Mouse (Mus musculus) embryonic facial prominence, embryonic 14.5 days (tissue): ENCODE data around the gene Pno1. TPM values are rescaled to one million over a fixed set of nuclear protein-coding genes. Genes with fewer than 3 reads are reported as not detected.

ENCODE experiments used
- ATAC-seq: fragments of 200-750 bp; cut with Nextera tagmentation; 2 replicates; pipeline ENCODE4 v1.8.0; 2017; ENCODE audit warnings: low read depth, moderate number of reproducible peaks, moderate TSS enrichment
- DNase-seq: peaks from one replicate; pipeline ENCODE4 v3.0.0-alpha.2; 2015; ENCODE audit warnings: low spot score
- H3K27ac ChIP-seq: fragments of 300-500 bp; sonication (generic); replicated peaks from 2 replicates; pipeline ENCODE4 v1.5.1; 2014; ENCODE audit warnings: low read depth, mild to moderate bottlenecking, low read length, moderate library complexity
- H3K27me3 ChIP-seq: fragments of 300-500 bp; sonication (generic); replicated peaks from 2 replicates; pipeline ENCODE4 v1.6.1; 2014; ENCODE audit warnings: low read length; ENCODE audit not compliant: control insufficient read depth, insufficient read depth
- H3K36me3 ChIP-seq: fragments of 300-500 bp; sonication (generic); 2 replicates; pipeline ENCODE4 v1.6.1; 2014; ENCODE audit warnings: low read length, mixed read lengths; ENCODE audit not compliant: control insufficient read depth, insufficient read depth
- H3K4me1 ChIP-seq: fragments of 300-500 bp; sonication (generic); 2 replicates; pipeline ENCODE4 v1.6.1; 2014; ENCODE audit warnings: antibody characterized with exemption, low read length; ENCODE audit not compliant: control insufficient read depth, insufficient read depth
- H3K4me2 ChIP-seq: fragments of 300-500 bp; sonication (generic); 2 replicates; pipeline ENCODE4 v1.6.1; 2014; ENCODE audit warnings: low read depth, mild to moderate bottlenecking, low read length, moderate library complexity, mixed read lengths
- H3K4me3 ChIP-seq: fragments of 300-500 bp; sonication (generic); 2 replicates; pipeline ENCODE4 v1.5.1; 2014; ENCODE audit warnings: low read depth, mild to moderate bottlenecking, low read length
- H3K9ac ChIP-seq: fragments of 300-500 bp; sonication (generic); 2 replicates; pipeline ENCODE4 v1.6.1; 2014; ENCODE audit warnings: low read depth, mild to moderate bottlenecking, low read length, moderate library complexity, mixed read lengths
- H3K9me3 ChIP-seq: fragments of 300-500 bp; sonication (generic); 2 replicates; pipeline ENCODE4 v1.6.1; 2016; ENCODE audit warnings: low read length; ENCODE audit not compliant: control insufficient read depth
- WGBS: fragments of 180-500 bp; shearing (Covaris S2); extraction: QIAGEN DNeasy Blood & Tissue Kit; methylation state at CpG from one replicate; pipeline ENCODE4 v1.1.7; 2014; 5-methylcytosine and 5-hydroxymethylcytosine counted together
- polyA plus RNA-seq: library from polyadenylated mRNA; unstranded; fragments of >200 nt; fragmentation: Nextera tagmentation; extraction: Ambion mirVana; gene quantifications from 2 replicates; pipeline ENCODE4 v1.2.1, GENCODE M21; 2014

The Pno1 gene
- polyA plus RNA-seq, 1 experiment from 2014 or later = 75.5 TPM

DNA sequence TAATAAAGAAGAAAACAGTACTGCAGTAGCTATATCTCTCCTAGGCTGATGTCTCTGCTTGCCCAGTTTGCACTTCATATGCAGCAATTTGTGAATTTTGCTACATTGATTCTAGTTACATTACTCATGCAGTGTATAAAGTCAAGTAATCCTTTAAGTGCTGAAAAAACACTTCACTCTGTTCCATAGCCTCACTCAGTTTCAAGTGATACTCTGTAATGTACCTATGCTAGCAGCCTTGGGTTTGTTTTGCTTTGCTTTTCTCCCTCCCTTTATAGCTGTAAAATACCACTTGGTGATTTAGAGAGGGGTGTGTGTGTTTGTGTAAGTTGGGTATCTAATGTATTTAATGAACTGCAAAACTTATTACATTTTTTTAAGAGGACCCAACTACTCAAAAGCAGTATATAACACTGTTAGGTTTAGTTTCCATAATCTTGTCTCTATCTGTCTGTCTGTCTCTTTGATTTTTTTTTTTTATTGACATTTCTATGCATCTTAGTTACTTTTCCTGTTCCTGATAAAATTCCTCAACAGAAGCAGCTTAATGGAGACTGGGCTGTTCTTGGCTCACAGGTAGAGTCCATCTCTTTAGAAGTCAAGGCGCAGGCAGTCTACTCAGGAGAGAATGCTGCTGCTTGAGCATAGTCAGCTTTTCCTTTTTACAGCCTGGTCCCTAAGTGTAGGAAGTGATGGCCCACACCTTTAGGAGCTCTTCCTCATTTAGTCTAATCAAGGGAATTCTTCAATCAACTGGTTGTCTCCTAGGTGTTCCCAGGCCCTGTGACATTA lies 40.2 kb downstream of the Pno1 start:
- Histone ChIP-seq H3K27me3 (no peaks in the 10 kb centered on the region), H3K4me3 (no peak overlapping the region), H3K9me3 (peaks cover 7% of the 10 kb centered on the region; the same call in 1 of the 2 replicates), H3K27ac (no peak overlapping the region), H3K9ac (no peak overlapping the region), H3K36me3 (peaks cover 3% of the 10 kb centered on the region; the same call in 1 of the 2 replicates), H3K4me1 (no peaks in the 10 kb centered on the region), H3K4me2 (no peak overlapping the region)
- DNase-seq = no peak
- 92% methylated on average over 1 of the region's 1 CpGs for WGBS
- ATAC-seq = no peak

DNA sequence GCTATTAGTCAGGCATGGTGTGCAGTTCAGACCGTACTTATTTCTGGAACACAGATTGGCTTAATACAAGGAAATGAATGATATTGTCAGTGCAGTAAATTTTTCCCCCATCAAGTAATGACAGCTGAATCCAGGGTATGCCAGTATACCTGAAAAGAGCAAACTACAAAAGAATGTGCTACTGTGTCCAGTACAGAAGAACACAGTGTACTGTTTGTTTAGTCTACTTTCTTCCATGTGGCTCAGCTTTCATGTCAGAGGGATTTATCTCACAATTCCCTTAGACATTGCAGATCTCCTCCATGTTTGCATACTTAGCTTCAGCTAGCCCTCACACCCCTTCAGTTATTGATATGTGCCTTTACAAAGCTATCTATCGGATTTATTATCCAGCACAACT lies 42.1 kb downstream of the Pno1 start:
- Histone ChIP-seq H3K4me1 (no peaks in the 10 kb centered on the region; the same call in 1 of the 2 replicates), H3K4me2 (no peak overlapping the region), H3K4me3 (no peak overlapping the region), H3K9ac (no peak overlapping the region), H3K27me3 (no peaks in the 10 kb centered on the region), H3K9me3 (peaks cover 4% of the 10 kb centered on the region; the same call in 1 of the 2 replicates), H3K27ac (no peak overlapping the region), H3K36me3 (peaks cover 3% of the 10 kb centered on the region; the same call in 1 of the 2 replicates)
- no peak for DNase-seq
- no peak for ATAC-seq
- WGBS = 82% methylated on average over 2 of the region's 2 CpGs

DNA sequence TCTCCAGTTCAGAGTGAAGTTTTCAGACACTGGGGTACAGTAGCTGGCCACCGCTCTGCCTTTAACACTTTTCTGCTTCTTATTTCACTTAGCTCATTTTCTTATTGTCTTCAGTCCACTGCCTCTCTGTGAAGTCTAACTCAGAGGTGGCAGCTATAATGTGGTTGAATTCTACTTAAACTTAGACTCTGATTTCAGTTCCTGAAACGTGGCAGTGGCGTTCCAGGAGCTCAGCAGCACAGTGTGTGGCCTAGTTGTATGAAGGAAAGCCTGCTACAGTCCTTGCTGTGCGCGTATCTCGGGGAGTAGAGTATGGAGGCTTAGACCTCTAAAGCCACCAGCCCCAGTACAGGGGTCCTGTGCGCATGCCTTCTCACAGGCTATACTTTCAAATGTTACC lies 44.7 kb downstream of the Pno1 start:
- no peak for DNase-seq
- no peaks in the 10 kb centered on the region for H3K9me3 ChIP-seq
- H3K4me3 ChIP-seq = no peak overlapping the region
- H3K27ac ChIP-seq = no peak overlapping the region
- ATAC-seq = no peak
- no peak overlapping the region for H3K9ac ChIP-seq
- 86% methylated on average over 7 of the region's 7 CpGs for WGBS
- H3K4me2 ChIP-seq = no peak overlapping the region
- H3K27me3 ChIP-seq = no peaks in the 10 kb centered on the region
- H3K36me3 ChIP-seq = no peaks in the 10 kb centered on the region
- peaks cover 12% of the 10 kb centered on the region for H3K4me1 ChIP-seq

DNA sequence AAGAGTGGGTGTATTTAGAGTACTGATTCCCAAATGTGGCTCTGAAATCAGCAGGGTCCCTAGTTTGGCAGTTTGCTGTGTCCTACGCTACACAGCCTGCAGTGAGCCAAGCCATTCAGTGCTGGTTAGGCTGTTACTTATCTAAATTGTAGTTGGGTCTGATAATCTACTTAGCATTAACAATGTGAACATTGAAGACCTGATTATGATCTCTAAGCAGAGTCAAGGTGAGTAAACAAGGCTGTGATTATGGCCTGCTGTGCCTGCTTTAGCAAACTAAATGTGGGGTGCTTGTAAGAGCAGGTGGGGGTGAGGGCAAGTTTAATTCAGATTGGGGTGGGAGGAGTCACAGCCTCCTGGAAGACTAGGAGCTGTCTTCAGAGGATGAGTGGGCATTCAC lies 47.4 kb downstream of the Pno1 start:
- Histone ChIP-seq H3K36me3 (no peaks in the 10 kb centered on the region), H3K27me3 (no peaks in the 10 kb centered on the region), H3K4me2 (no peak overlapping the region), H3K4me3 (no peak overlapping the region), H3K27ac (no peak overlapping the region), H3K4me1 (peaks cover 23% of the 10 kb centered on the region), H3K9ac (no peak overlapping the region), H3K9me3 (no peaks in the 10 kb centered on the region)
- no peak for DNase-seq
- 76% methylated on average over 1 of the region's 1 CpGs for WGBS
- no peak for ATAC-seq

DNA sequence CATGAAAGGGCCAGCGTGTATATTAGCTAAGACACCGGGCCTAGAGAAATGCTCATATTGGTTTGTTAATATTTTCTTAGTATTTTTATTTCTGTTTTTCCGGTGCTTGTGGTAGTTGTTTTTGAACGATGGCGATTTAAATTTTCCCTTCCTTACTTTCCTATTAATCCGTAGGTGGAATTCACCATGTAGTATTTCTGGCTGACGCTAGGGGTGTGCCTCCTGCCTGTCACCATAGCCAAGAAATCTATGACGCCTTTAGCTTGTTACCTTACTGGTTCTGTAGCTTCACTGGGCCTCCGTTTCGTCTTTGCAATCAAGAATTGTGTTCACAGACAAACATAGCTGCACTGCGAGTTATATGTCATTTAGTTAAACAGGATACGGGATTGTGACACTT lies 51.1 kb downstream of the Pno1 start:
- peaks cover 23% of the 10 kb centered on the region for H3K4me1 ChIP-seq
- 2% methylated on average over 12 of the region's 12 CpGs for WGBS
- H3K4me3 ChIP-seq = peak overlapping the region; percentile 97
- peak overlapping the region; percentile 97 for H3K27ac ChIP-seq
- H3K27me3 ChIP-seq = no peaks in the 10 kb centered on the region
- peak overlapping the region; percentile 81 for H3K4me2 ChIP-seq
- ATAC-seq (no peak), DNase-seq (peak; percentile 90)
- H3K36me3 ChIP-seq = no peaks in the 10 kb centered on the region
- H3K9ac ChIP-seq = peak overlapping the region; percentile 98
- no peaks in the 10 kb centered on the region for H3K9me3 ChIP-seq

DNA sequence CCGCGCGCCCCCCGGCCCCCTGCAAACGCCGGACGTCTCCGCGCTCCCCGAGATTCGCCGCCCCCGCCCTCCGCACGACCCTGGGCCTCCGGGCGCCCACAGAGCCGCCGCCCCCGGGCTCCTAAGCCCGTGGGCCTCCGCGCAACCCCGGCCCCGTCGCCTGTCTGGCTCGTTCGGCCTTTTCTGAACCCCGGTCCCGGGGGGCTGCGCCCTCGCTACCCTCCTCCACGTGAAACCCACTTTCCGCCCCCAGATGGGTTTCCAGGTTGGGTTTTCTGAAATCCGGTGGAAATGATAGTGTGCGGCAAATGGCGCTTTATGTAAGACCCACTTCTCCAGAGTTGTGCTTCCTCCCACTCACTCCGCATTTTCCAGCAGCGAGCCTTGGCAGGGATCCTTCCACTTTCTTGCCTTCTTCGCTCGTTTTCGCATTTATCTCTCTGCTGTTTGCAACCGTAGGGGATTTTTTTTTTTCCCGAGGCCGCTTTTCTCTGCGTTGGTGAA lies 51.6 kb downstream of the Pno1 start:
- H3K9ac ChIP-seq = peak overlapping the region; percentile 98
- ATAC-seq = peak; percentile 16

DNA sequence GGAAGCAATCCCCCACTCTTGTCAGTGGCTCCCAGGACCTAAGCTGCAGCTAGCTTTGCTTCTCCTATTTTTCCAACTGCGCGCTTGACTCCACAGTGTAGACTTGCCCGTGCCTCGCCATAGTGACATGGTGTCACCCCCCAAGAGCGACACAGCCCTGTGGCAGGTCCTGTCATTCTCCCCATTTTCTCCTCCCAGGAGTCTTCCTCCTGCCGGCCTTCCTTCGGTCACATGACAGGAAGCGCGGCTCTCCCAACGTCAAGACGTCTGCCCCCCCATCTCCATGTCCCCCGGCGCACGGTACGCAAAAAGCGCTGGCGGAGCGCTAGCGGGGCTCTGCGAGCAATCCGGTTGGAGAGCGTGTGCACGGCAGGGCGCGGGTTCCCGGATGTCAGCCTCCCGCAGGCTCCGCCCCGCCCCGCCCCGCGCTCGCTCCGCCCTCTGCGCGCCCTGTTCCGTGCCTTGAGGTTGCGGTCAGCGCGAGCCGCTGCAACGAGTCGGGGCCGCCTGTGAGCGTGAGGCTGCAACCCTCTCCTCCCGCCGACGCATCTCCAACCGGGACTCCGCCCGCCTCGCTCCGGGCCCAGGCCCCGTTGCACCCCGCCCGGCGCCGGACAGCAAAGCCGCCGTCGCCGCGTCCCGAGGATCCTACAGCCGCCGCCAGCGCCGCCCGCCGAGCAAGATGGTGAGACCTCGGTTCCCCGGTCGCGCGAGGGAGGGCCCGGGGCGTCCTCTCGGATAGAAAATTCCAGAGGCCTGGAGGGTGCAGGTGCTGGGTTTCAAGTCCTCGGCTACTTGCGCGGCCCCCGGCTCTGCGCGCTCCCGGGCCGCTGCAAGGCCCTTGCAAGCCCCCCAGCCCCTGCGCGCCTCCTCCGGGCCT lies 52.3 kb downstream of the Pno1 start, which contains the start of gene Ppp3r1:
TSS of gene Ppp3r1 (plus strand) at position 406 of the 880 bp plus-strand sequence.
- Histone ChIP-seq H3K27ac (peak within 1 kb of the TSS; percentile 97), H3K4me1 (peaks cover 21% of the 10 kb centered on the region), H3K4me3 (peak within 1 kb of the TSS; percentile 97), H3K9me3 (no peaks in the 10 kb centered on the region), H3K36me3 (no peaks in the 10 kb centered on the region), H3K4me2 (peak within 1 kb of the TSS; percentile 81), H3K27me3 (no peaks in the 10 kb centered on the region), H3K9ac (peak within 1 kb of the TSS; percentile 98)
- 1% methylated on average over 49 of the region's 89 CpGs for WGBS
- peak; percentile 98 for ATAC-seq
- peak; percentile 98 for DNase-seq

More for the DNA sequence above, 51.6 kb downstream of the Pno1 start:
- Histone ChIP-seq H3K27ac (peak overlapping the region; percentile 97), H3K4me1 (peaks cover 23% of the 10 kb centered on the region), H3K4me3 (peak overlapping the region; percentile 97), H3K4me2 (peak overlapping the region; percentile 81), H3K9me3 (no peaks in the 10 kb centered on the region), H3K36me3 (no peaks in the 10 kb centered on the region), H3K27me3 (no peaks in the 10 kb centered on the region)
- WGBS = under 1% methylated on average over 15 of the region's 46 CpGs
- peak; percentile 34 for DNase-seq
